8 mouse cellular contexts compared by ENCODE assay signal in the genomic region with DNA sequence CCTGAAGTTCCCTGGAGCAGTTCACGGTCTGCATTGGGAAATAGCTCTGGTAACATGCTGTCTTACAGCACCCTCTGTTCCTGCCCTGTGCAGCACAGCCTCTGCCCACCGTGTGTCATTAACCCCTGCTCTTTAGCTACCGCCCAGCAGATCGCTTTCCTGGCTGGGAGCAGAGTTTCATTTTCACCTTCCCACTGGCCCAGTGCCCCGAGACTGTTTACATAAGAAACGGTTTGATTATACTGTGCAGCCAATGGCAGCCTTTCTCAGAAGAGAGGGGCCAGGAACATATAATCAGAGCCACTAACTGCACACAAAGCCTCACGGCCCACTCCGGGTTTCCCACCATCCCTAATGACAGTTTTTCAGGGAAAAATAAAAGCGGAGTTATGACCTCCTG.
DNase-seq lines count a peak whose midpoint lies in the region; ATAC-seq and TF ChIP-seq lines count a peak whose summit lies in the region.

No protein-coding gene starts in this region.

- intact Hi-C loops in left cerebral cortex, postnatal 4 days (cut with DNase I): no loop called here

- H3K27ac ChIP-seq in forebrain, embryonic 10.5 days: peak overlapping the region; percentile 27
- no peak overlapping the region for H3K27ac ChIP-seq in forebrain, embryonic 11.5 days (ENCODE audit: low read depth, low read length)
- 0 out of 2 replicates have a peak overlapping the region, but pooled peaks have one; percentile 32 for H3K27ac ChIP-seq in forebrain, embryonic 12.5 days

- no peak for TF ChIP-seq POLR2A in lung, adult 2 months (IDR thresholded peaks at IDR 0.05; ENCODE audit: borderline replicate concordance, extremely low read depth, low read depth, low read length)

- no peaks in the 10 kb centered on the region for H3K9me3 ChIP-seq in forebrain, embryonic 10.5 days
- no peaks in the 10 kb centered on the region for H3K9me3 ChIP-seq in forebrain, embryonic 11.5 days (ENCODE audit: control insufficient read depth, low read length)
- H3K9me3 ChIP-seq in forebrain, embryonic 12.5 days: no peaks in the 10 kb centered on the region

- peaks cover 33% of the 10 kb centered on the region for H3K4me1 ChIP-seq in forebrain, embryonic 10.5 days
- H3K4me1 ChIP-seq in forebrain, embryonic 11.5 days (replicated peaks; ENCODE audit: control insufficient read depth, insufficient read depth, low read length): peaks cover 4% of the 10 kb centered on the region; the same call in 1 of the 2 replicates
- H3K4me1 ChIP-seq in forebrain, embryonic 12.5 days: peaks cover 6% of the 10 kb centered on the region; the same call in 1 of the 2 replicates
- peaks cover 17% of the 10 kb centered on the region for H3K4me1 ChIP-seq in lung, adult 2 months (ENCODE audit: control insufficient read depth, insufficient read depth, low read length)

- no peaks in the 10 kb centered on the region for H3K36me3 ChIP-seq in forebrain, embryonic 10.5 days (replicated peaks)
- H3K36me3 ChIP-seq in forebrain, embryonic 11.5 days (ENCODE audit: control insufficient read depth, insufficient read depth, low read length): no peaks in the 10 kb centered on the region
- no peaks in the 10 kb centered on the region for H3K36me3 ChIP-seq in forebrain, embryonic 12.5 days (replicated peaks)

- H3K4me3 ChIP-seq in forebrain, embryonic 10.5 days: no peak overlapping the region
- H3K4me3 ChIP-seq in forebrain, embryonic 11.5 days (ENCODE audit: low read depth, low read length): no peak overlapping the region
- no peak overlapping the region for H3K4me3 ChIP-seq in forebrain, embryonic 12.5 days (replicated peaks)
- peak overlapping the region; percentile 31 for H3K4me3 ChIP-seq in lung, adult 2 months (replicated peaks; ENCODE audit: extremely low read depth, low read depth, low read length)

- no peak overlapping the region for H3K4me2 ChIP-seq in forebrain, embryonic 11.5 days (ENCODE audit: low read depth, low read length, severe bottlenecking)
- H3K4me2 ChIP-seq in forebrain, embryonic 12.5 days: no peak overlapping the region

- DNase-seq in forebrain, embryonic 10.5 days (ENCODE audit: extremely low spot score, low spot score): no peak
- DNase-seq in forebrain, embryonic 11.5 days (ENCODE audit: low spot score): no peak
- peak; percentile 83 for DNase-seq in kidney, adult 18-20 months
- DNase-seq in lung, adult 2 months: peak; percentile 79
- no peak for DNase-seq in left cerebral cortex, postnatal 4 days
- DNase-seq in cerebellum, adult 9-11 months: no peak

- H3K9ac ChIP-seq in forebrain, embryonic 11.5 days (ENCODE audit: low read length): no peak overlapping the region
- no peak overlapping the region for H3K9ac ChIP-seq in forebrain, embryonic 12.5 days

- H3K27me3 ChIP-seq in forebrain, embryonic 10.5 days (ENCODE audit: poor library complexity, severe bottlenecking): no peaks in the 10 kb centered on the region
- no peaks in the 10 kb centered on the region for H3K27me3 ChIP-seq in forebrain, embryonic 11.5 days (ENCODE audit: control insufficient read depth, insufficient read depth, low read length)
- H3K27me3 ChIP-seq in forebrain, embryonic 12.5 days: no peaks in the 10 kb centered on the region

- ATAC-seq in forebrain, embryonic 11.5 days (replicated peaks; ENCODE audit: low FRiP score): no peak
- ATAC-seq in forebrain, embryonic 12.5 days (ENCODE audit: low FRiP score): no peak
- no peak for ATAC-seq in erythroblast, adult 5-6 weeks (replicated peaks; ENCODE audit: low FRiP score, poor library complexity, severe bottlenecking)

- TF ChIP-seq CTCF in lung, adult 2 months (IDR thresholded peaks at IDR 0.05; ENCODE audit: insufficient read depth, low read length): no peak

- WGBS in forebrain, embryonic 10.5 days: 54% methylated on average over 9 of the region's 9 CpGs
- WGBS in forebrain, embryonic 11.5 days: 41% methylated on average over 9 of the region's 9 CpGs
- 29% methylated on average over 9 of the region's 9 CpGs for WGBS in forebrain, embryonic 12.5 days
- WGBS in lung, adult 2 months: 8% methylated on average over 9 of the region's 9 CpGs

Comparison
In these comparisons a context has a peak if more than half of its experiments do, and no peak if none do; other contexts are left out.
1. DNase-seq: peak in kidney, adult 18-20 months (single experiment) and lung, adult 2 months (single experiment); none in forebrain, embryonic 10.5 days (single experiment), forebrain, embryonic 11.5 days (single experiment), left cerebral cortex, postnatal 4 days (single experiment) and cerebellum, adult 9-11 months (single experiment).